Mouse (Mus musculus): ENCODE measurements around the gene Krt19. TPM values are rescaled to one million over a fixed set of nuclear protein-coding genes. Genes with fewer than 3 reads are reported as not detected.

The Krt19 gene
- not detected for polyA plus RNA-seq (2014; fragmentation: Illumina TruSeq; extraction: RNeasy Lipid Tissue Mini Kit (QIAGEN cat#74804); ENCODE audit: low read depth, low replicate concordance)

GRCm38 (mm10) chr11:100148615-100149330, at the start of gene Krt19:
Gene Krt19 (minus strand): TSS chr11:100148665.

GRCm38 (mm10) chr11:100192992-100193391, 44.5 kb upstream of the Krt19 start, which contains the start of gene Krt9:
Gene Krt9 (minus strand): TSS chr11:100193246.

GRCm38 (mm10) chr11:100135731-100136130, 12.7 kb downstream of the Krt19 start, which contains the start of gene Krt15:
Gene Krt15 (minus strand): TSS chr11:100135928.

GRCm38 (mm10) chr11:100121466-100121865, 27.0 kb downstream of the Krt19 start, which contains the start of gene Krt13:
Gene Krt13 (minus strand): TSS chr11:100121566.

GRCm38 (mm10) chr11:100105576-100106122, 42.8 kb downstream of the Krt19 start, which contains the start of gene Krt36:
Gene Krt36 (minus strand): TSS chr11:100105626.

GRCm38 (mm10) chr11:100096141-100096540, 52.3 kb downstream of the Krt19 start, which contains the start of gene Krt35:
Gene Krt35 (minus strand): TSS chr11:100096241.

Other genes with a start within 250 kb of the Krt19 start
- gene Krtap31-1, start 240.7 kb downstream of the Krt19 start, polyA plus RNA-seq (2014; fragmentation: Illumina TruSeq; extraction: RNeasy Lipid Tissue Mini Kit (QIAGEN cat#74804); ENCODE audit: low read depth, low replicate concordance): not detected
- gene Gm11565, start 233.9 kb downstream of the Krt19 start, polyA plus RNA-seq (2014; fragmentation: Illumina TruSeq; extraction: RNeasy Lipid Tissue Mini Kit (QIAGEN cat#74804); ENCODE audit: low read depth, low replicate concordance): not detected
- not detected for gene Krtap31-2, start 212.4 kb downstream of the Krt19 start, polyA plus RNA-seq (2014; fragmentation: Illumina TruSeq; extraction: RNeasy Lipid Tissue Mini Kit (QIAGEN cat#74804); ENCODE audit: low read depth, low replicate concordance)
- not detected for gene Krtap9-5, start 200.2 kb downstream of the Krt19 start, polyA plus RNA-seq (2014; fragmentation: Illumina TruSeq; extraction: RNeasy Lipid Tissue Mini Kit (QIAGEN cat#74804); ENCODE audit: low read depth, low replicate concordance)
- gene Krtap29-1, start 169.6 kb downstream of the Krt19 start, polyA plus RNA-seq (2014; fragmentation: Illumina TruSeq; extraction: RNeasy Lipid Tissue Mini Kit (QIAGEN cat#74804); ENCODE audit: low read depth, low replicate concordance): not detected
- not detected for gene Krtap16-1, start 162.1 kb downstream of the Krt19 start, polyA plus RNA-seq (2014; fragmentation: Illumina TruSeq; extraction: RNeasy Lipid Tissue Mini Kit (QIAGEN cat#74804); ENCODE audit: low read depth, low replicate concordance)
- gene Krtap17-1, start 154.7 kb downstream of the Krt19 start, polyA plus RNA-seq (2014; fragmentation: Illumina TruSeq; extraction: RNeasy Lipid Tissue Mini Kit (QIAGEN cat#74804); ENCODE audit: low read depth, low replicate concordance): not detected
- not detected for gene Krt33a, start 132.5 kb downstream of the Krt19 start, polyA plus RNA-seq (2014; fragmentation: Illumina TruSeq; extraction: RNeasy Lipid Tissue Mini Kit (QIAGEN cat#74804); ENCODE audit: low read depth, low replicate concordance)
- not detected for gene Krt33b, start 118.8 kb downstream of the Krt19 start, polyA plus RNA-seq (2014; fragmentation: Illumina TruSeq; extraction: RNeasy Lipid Tissue Mini Kit (QIAGEN cat#74804); ENCODE audit: low read depth, low replicate concordance)
- not detected for gene Krt34, start 107.1 kb downstream of the Krt19 start, polyA plus RNA-seq (2014; fragmentation: Illumina TruSeq; extraction: RNeasy Lipid Tissue Mini Kit (QIAGEN cat#74804); ENCODE audit: low read depth, low replicate concordance)
- not detected for gene Krt31, start 98.1 kb downstream of the Krt19 start, polyA plus RNA-seq (2014; fragmentation: Illumina TruSeq; extraction: RNeasy Lipid Tissue Mini Kit (QIAGEN cat#74804); ENCODE audit: low read depth, low replicate concordance)
- gene Krt32, start 60.4 kb downstream of the Krt19 start, polyA plus RNA-seq (2014; fragmentation: Illumina TruSeq; extraction: RNeasy Lipid Tissue Mini Kit (QIAGEN cat#74804); ENCODE audit: low read depth, low replicate concordance): not detected
- not detected for gene Krt35, start 52.4 kb downstream of the Krt19 start, polyA plus RNA-seq (2014; fragmentation: Illumina TruSeq; extraction: RNeasy Lipid Tissue Mini Kit (QIAGEN cat#74804); ENCODE audit: low read depth, low replicate concordance)
- not detected for gene Krt36, start 43.0 kb downstream of the Krt19 start, polyA plus RNA-seq (2014; fragmentation: Illumina TruSeq; extraction: RNeasy Lipid Tissue Mini Kit (QIAGEN cat#74804); ENCODE audit: low read depth, low replicate concordance)
- not detected for gene Krt13, start 27.1 kb downstream of the Krt19 start, polyA plus RNA-seq (2014; fragmentation: Illumina TruSeq; extraction: RNeasy Lipid Tissue Mini Kit (QIAGEN cat#74804); ENCODE audit: low read depth, low replicate concordance)
- not detected for gene Krt15, start 12.7 kb downstream of the Krt19 start, polyA plus RNA-seq (2014; fragmentation: Illumina TruSeq; extraction: RNeasy Lipid Tissue Mini Kit (QIAGEN cat#74804); ENCODE audit: low read depth, low replicate concordance)
- gene Krt9, start 44.6 kb upstream of the Krt19 start, polyA plus RNA-seq (2014; fragmentation: Illumina TruSeq; extraction: RNeasy Lipid Tissue Mini Kit (QIAGEN cat#74804); ENCODE audit: low read depth, low replicate concordance): not detected
- not detected for gene Krt14, start 58.9 kb upstream of the Krt19 start, polyA plus RNA-seq (2014; fragmentation: Illumina TruSeq; extraction: RNeasy Lipid Tissue Mini Kit (QIAGEN cat#74804); ENCODE audit: low read depth, low replicate concordance)
- not detected for gene Krt16, start 100.2 kb upstream of the Krt19 start, polyA plus RNA-seq (2014; fragmentation: Illumina TruSeq; extraction: RNeasy Lipid Tissue Mini Kit (QIAGEN cat#74804); ENCODE audit: low read depth, low replicate concordance)
- not detected for gene Krt17, start 112.4 kb upstream of the Krt19 start, polyA plus RNA-seq (2014; fragmentation: Illumina TruSeq; extraction: RNeasy Lipid Tissue Mini Kit (QIAGEN cat#74804); ENCODE audit: low read depth, low replicate concordance)
- gene Krt42, start 121.2 kb upstream of the Krt19 start, polyA plus RNA-seq (2014; fragmentation: Illumina TruSeq; extraction: RNeasy Lipid Tissue Mini Kit (QIAGEN cat#74804); ENCODE audit: low read depth, low replicate concordance): not detected
- 1,293 TPM for gene Eif1, start 171.2 kb upstream of the Krt19 start, polyA plus RNA-seq (2014; fragmentation: Illumina TruSeq; extraction: RNeasy Lipid Tissue Mini Kit (QIAGEN cat#74804); ENCODE audit: low read depth, low replicate concordance)
- gene Gast, start 185.7 kb upstream of the Krt19 start, polyA plus RNA-seq (2014; fragmentation: Illumina TruSeq; extraction: RNeasy Lipid Tissue Mini Kit (QIAGEN cat#74804); ENCODE audit: low read depth, low replicate concordance): not detected
- gene Hap1, start 207.5 kb upstream of the Krt19 start, polyA plus RNA-seq (2014; fragmentation: Illumina TruSeq; extraction: RNeasy Lipid Tissue Mini Kit (QIAGEN cat#74804); ENCODE audit: low read depth, low replicate concordance): 0.45 TPM
- 1.7 TPM for gene Jup, start 249.1 kb upstream of the Krt19 start, polyA plus RNA-seq (2014; fragmentation: Illumina TruSeq; extraction: RNeasy Lipid Tissue Mini Kit (QIAGEN cat#74804); ENCODE audit: low read depth, low replicate concordance)

Data from liver, adult 10 weeks (tissue).